Mouse (Mus musculus): Measurements from ENCODE around the gene Bag3. TPM values are rescaled to one million over a fixed set of nuclear protein-coding genes. Genes with fewer than 3 reads are reported as not detected.

Bag3 gene
- polyA plus RNA-seq, 1 experiment from 2014 or later: 3.6 TPM

DNA sequence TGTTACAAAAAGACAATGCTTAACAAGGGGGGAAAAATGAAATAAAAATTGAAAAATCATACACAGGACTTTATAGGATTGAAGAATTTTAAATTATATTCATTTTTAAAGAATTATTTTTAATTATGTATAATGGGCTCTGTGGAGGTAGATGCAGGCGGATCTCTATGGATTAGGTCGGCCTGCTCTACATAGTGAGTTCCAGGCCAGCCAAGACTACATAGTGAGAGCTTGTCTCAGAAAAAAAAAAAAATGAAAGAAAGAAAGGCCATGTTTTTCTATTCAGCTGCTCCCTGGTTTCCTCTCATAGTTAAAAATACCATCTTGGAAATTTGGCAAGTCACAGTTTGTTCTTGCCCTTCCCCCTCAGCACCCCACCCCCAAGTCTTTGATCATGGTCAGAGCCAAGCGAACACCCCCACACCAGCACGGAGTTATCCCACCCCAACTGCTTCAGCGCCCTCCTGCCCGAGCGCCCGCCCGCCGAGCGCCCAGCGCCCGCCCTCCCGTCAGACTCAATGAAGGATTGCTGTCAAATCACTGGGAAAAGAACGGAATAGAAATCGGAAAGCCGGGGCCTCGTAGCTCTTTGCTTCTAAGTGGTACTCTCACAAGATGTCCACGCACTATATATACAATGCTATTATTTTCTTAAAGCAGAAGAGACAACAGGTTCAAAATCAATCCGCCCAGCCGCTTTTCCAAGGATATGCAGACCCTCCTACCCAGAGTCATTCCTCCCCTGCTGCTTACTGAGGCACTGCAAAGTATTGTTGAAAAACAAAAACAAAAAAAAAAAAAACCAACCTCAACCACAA, 68.9 kb downstream of the Bag3 start:
- Histone ChIP-seq H3K36me3 (no peaks in the 10 kb centered on the region), H3K4me1 (replicated peaks) (peaks cover 29% of the 10 kb centered on the region), H3K9ac (peak overlapping the region; percentile 62), H3K4me2 (peak overlapping the region; percentile 55), H3K27me3 (no peaks in the 10 kb centered on the region), H3K9me3 (no peaks in the 10 kb centered on the region), H3K4me3 (peak overlapping the region; percentile 26), H3K27ac (replicated peaks) (peak overlapping the region; percentile 82)
- peak; percentile 40; the same call in 1 of the 2 replicates for ATAC-seq (ENCODE audit: low read depth)
- WGBS: 4% methylated on average over 21 of the region's 21 CpGs

DNA sequence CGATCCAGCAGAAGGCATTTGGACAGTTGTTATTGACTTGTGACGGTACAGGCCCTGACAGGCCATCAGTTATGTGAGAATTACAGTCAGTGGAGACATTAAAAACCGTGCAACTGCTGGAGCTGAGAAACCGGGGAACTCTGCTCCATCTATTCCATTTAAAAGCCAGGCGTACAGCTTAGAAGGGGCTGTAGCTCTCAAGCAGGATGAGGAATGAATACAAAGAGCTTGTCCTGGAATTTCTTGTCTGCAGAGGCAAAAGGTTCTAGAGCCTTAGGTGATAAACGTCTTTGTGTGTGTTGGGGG, 69.5 kb downstream of the Bag3 start:
- H3K9me3 ChIP-seq: no peaks in the 10 kb centered on the region
- H3K36me3 ChIP-seq: no peaks in the 10 kb centered on the region
- ATAC-seq (ENCODE audit: low read depth): peak; percentile 41
- no peaks in the 10 kb centered on the region for H3K27me3 ChIP-seq
- H3K4me2 ChIP-seq: peak overlapping the region; percentile 55
- H3K4me3 ChIP-seq: peak overlapping the region; percentile 26
- peak overlapping the region; percentile 82 for H3K27ac ChIP-seq (replicated peaks)
- peak overlapping the region; percentile 62 for H3K9ac ChIP-seq
- WGBS: 1% methylated on average over 6 of the region's 6 CpGs
- H3K4me1 ChIP-seq (replicated peaks): peaks cover 29% of the 10 kb centered on the region

DNA sequence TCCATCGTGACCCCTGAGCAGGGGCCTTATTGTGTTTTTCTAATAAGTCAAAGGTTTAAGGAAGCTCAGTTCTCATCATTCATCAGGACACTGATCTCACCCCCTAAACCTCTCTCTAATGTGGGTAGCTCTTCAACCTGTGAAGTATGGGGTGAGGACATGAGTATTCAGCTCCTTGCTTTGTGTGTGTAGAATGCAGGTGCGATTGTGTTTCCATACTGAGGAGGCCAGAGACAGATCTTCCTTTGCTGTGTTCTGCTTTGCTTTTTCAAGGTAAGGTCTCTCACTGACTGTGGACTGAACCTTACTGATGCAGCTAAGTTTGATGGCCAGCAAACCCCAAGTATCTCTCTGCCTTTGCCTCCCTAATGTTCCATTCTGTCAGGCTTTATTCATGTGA, 72.9 kb downstream of the Bag3 start:
- Histone ChIP-seq H3K4me2 (no peak overlapping the region), H3K36me3 (no peaks in the 10 kb centered on the region), H3K27me3 (no peaks in the 10 kb centered on the region), H3K9me3 (no peaks in the 10 kb centered on the region), H3K4me3 (no peak overlapping the region), H3K9ac (no peak overlapping the region), H3K27ac (replicated peaks) (no peak overlapping the region), H3K4me1 (replicated peaks) (peaks cover 24% of the 10 kb centered on the region)
- ATAC-seq (ENCODE audit: low read depth): no peak
- WGBS: 93% methylated on average over 2 of the region's 2 CpGs

Small RNA genes lying within 50 kb of the gene (microRNA-seq; reads per million reads assigned to microRNA genes)
- not detected for gene Gm24365

Other genes with a start within 250 kb of the Bag3 start
- 19.1 and 19.7 TPM in 2 replicates for gene BC017158, start 225.4 kb upstream of the Bag3 start, polyA plus RNA-seq (2015; fragmentation: Nextera tagmentation; extraction: Ambion mirVana)
- gene Rgs10, start 104.9 kb upstream of the Bag3 start, polyA plus RNA-seq (2015; fragmentation: Nextera tagmentation; extraction: Ambion mirVana): 48.6 and 54.8 TPM in 2 replicates
- gene Tial1, start 61.9 kb upstream of the Bag3 start, polyA plus RNA-seq (2015; fragmentation: Nextera tagmentation; extraction: Ambion mirVana): 32.2 and 34.3 TPM in 2 replicates
- gene Inpp5f, start 87.7 kb downstream of the Bag3 start, polyA plus RNA-seq (2015; fragmentation: Nextera tagmentation; extraction: Ambion mirVana): 303 and 305 TPM in 2 replicates
- 50.0 and 52.8 TPM in 2 replicates for gene Mcmbp, start 216.9 kb downstream of the Bag3 start, polyA plus RNA-seq (2015; fragmentation: Nextera tagmentation; extraction: Ambion mirVana)
- gene Sec23ip, start 221.3 kb downstream of the Bag3 start, polyA plus RNA-seq (2015; fragmentation: Nextera tagmentation; extraction: Ambion mirVana): 37.8 and 42.4 TPM in 2 replicates